Mouse (Mus musculus): ENCODE measurements around the gene Ints5. TPM values are rescaled to one million over a fixed set of nuclear protein-coding genes. Genes with fewer than 3 reads are reported as not detected.
"Not testable (repeated sequence)": the region's sequence is repeated elsewhere in the genome, so short reads cannot be mapped to it uniquely, and the experiment has no call there.

Ints5 gene
- 1 to 10 TPM; 8.3 to 9.4 TPM for total RNA-seq (2021)
- long read RNA-seq, experiment 1, partial matches to known transcripts = 0 of 5 reads
- long read RNA-seq, experiment 1, other reads (novel, unspliced or antisense) = 5 of 5 reads
- long read RNA-seq, experiment 2, partial matches to known transcripts = 0 of 3 reads
- long read RNA-seq, experiment 2, other reads (novel, unspliced or antisense) = 2 of 3 reads

DNA sequence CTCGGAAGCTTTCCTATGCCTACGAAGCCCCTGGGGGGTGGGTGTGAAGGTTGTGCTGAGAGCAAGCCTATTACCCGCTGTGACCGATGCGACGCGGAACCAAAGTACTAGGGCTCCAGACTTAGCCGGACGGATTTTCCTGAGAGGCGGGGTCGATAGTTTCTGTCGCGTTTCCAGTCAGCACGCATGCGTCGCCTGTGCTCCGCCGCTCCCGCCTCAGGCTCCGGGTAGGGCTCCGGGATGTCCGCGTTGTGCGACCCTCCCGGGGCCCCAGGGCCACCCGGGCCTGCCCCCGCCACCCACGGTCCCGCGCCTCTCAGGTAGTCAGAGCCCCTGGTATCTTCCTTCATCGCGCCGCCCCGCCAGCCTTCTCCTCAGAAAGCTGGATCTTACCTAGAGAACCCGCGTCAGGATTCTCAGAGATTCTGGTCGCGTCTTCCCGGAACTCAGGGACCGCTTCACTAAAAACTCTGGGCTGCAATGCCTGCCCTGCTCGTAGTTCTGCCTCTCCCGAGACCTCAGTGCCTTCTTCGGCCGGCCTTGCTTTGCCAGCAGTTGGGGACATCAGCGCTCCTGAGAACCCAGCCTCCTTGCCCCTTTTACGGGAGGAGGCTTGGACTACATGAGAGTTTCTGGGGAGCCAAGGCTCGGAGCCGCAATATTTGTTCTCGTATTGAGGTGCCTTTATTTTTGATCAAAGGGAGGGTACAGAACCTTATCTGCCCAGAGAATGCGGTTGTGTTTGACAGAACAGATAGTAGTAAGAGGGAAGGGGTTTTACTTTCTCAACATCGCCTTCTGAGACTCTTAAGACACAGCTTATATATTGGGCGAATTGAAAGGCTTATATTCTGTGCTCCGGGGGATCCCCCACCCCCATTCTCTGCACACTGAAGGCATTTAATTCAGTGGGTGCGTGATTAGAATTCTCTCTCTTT, at the start of gene Ints5:
Gene Ints5, plus strand, starts transcription at position 177 of the 938 bp plus-strand sequence.
- DNase-seq = peak; percentile 78

DNA sequence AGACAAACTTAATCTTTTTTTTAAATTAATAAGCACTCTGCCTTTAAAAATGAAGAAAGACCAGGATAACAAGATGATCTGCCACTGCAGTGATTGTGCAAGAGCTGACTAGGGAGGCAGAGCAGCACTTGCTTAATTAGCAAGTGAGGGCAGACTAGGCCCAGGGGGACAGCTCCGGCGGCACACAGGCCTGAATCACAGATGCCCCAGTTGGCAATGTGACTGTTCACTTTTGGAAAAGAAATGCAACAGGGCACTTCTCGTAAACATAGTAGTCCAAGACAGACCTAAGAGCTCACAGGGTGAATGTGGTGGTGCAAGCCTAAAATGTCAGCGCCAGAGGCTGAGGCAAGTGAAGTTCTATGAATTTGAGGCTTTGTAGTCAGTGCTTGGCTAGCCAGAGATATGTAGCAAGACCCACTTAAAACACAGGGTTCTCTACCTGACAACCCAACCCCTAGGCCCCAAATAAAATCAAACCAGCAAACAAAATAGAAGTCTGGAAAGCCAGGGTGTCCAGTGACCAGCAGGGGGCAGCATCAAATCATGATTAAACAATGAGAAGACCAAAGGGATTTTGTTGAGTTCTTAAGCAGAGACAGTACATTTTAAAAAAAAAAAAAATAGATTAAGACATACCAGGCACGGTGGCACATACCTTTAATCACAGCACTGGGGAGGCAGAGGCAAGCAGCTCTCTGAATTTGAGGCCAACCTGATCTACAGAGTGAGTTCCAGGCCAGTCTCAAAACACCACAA, 48.3 kb upstream of the Ints5 start:
- peak; percentile 44 for DNase-seq

DNA sequence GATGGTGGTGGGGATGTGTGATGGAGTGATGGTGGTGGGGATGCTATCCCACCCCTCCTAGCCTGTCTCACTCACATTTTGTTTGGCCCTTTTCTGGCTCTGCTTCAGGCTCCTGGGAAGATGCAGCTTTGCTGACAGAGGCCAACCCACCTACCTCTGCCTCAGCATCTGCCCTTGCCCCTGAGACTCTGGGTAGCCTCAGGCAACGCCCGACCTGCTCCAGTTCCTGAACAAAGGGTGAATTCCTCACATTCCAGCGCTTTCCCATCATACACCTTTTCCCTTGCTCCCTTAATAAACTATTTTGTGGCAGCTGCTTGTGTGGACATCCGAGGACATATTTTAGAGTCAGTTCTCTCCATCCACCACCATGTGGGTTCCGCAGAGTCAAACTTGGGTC, 44.4 kb upstream of the Ints5 start:
- DNase-seq = no peak

DNA sequence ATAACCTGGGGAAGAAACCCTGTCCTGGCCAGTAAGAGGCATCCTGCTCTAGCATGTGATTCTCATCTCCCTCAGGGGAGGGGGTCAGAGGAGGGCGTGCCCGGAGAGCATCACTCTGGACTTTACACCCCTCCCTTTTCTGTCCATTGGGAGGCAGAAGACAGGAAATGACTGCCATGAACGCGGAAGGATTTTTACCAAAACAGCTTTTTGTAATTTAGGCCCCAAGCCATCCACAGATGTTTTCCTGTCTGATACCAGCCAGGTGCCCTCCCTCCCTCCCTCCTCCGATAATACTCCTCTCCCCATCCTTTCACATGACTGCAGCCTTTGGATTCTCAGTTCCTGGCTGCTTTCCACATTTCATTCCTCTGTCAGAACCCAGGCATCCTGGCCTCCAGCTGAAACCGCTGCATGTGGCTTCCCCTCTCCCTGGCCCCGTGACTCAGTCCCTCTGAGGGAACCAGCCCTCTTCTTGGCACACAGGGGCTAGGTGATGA, 42.4 kb upstream of the Ints5 start, which contains the start of gene Lrrn4cl:
Gene Lrrn4cl, plus strand, starts transcription at position 367 of the 500 bp plus-strand sequence.
- DNase-seq = peak; percentile 78

DNA sequence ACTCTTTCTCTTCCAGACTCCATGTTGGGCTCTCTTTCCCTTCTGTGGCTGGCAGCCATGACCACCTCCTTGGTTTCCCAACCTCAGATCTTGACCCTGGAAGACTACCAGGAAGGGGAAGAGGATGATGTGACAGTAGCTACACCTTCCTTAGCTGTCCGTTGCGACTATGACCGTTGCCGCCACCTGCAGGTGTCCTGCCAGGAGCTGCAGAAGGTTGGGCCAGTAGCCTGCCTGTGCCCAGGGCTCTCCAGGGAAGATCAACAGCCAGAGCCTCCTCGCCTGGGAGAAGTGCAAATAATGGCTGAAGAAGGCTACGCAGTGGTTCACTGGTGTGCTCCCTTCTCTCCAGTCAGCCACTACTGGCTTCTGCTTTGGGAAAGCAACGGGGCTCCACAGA, 41.2 kb upstream of the Ints5 start:
- DNase-seq = no peak

DNA sequence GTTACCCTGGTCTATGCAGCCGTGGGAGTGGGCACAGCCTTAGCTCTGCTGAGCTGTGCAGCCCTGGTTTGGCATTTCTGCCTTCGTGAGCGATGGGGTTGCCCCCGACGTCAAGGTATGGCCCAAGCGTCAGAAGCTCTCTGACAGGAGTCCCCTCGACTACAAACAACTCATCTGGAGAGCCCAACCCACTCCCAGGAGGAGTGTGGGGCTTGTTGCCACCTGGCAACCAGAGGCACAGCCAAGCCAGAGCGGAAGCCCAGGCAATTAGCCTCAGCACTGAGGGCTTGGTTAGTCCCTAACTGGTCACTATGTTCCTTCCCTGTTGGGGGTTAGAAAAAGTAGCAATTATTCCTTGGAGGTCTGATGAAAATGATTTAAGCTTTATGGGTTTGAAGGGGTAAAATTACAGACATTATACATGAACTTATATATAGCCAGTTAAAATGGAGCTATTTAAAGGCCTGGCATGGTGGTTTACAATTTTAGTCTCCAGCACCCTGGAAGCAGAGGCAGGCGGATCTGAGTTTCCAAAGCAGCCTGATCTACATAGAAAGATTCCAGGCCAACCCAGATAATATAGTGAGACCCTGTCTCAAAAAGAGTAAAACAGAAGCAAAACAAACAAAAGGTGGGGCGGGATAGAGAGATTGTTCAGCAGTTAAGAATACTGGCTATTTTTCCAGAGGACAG, 40.4 kb upstream of the Ints5 start:
- DNase-seq = peak; percentile 70

DNA sequence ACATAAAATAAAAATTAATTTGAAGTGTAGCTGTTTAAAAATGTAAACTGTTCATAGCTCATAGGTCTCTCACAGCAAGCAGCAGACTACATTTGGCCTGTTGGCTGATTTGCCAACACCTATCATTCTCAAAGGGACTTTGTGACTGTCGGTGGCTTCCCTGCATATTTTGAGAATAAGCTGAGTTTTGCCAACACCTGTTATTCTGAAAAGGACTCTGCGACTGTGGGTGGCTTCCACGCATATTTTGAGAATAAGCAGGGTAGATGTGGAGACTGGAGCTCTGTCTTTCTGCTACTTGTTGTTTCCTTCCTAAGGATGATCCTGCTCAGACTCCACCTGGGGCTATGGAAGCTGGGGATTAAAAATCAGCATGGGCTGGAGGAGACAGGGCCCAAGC, 39.7 kb upstream of the Ints5 start:
- no peak for DNase-seq

DNA sequence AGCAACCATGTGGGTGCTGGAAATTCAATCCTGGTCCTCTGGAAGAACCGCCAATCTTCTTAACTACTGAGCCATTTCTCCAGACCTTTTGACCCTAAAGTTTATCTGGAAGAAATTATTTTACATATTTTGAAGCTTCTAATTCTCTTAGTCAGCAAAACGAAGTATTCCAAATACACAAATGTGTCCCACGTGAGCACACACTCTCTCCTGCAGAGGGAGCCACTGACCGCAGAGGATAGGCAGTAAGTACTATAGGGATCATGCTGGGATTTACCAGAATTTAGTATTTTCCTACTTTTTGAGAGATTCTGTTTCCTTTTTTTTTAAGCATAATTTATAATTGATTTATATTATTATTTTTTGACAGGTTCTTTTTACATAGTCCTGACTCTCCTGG, 35.1 kb upstream of the Ints5 start:
- no peak for DNase-seq

DNA sequence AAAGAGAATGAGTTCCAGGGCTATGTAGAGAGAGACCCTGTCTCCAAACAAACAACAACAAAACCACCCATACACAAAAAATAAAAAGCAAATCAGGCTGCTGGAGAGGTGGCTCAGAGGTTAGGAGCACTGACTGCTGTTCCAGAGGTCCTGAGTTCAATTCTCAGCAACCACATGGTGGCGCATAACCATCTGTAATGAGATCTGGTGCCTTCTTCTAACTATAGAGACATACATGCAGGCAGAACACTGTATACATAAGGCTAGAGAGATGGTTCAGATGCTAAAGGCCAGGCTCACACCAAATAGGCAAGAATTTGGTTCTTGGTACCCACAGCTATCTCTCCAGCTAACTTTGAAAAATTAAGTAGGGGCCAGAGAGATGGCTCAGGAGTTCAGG, 33.8 kb upstream of the Ints5 start:
- DNase-seq = no peak

DNA sequence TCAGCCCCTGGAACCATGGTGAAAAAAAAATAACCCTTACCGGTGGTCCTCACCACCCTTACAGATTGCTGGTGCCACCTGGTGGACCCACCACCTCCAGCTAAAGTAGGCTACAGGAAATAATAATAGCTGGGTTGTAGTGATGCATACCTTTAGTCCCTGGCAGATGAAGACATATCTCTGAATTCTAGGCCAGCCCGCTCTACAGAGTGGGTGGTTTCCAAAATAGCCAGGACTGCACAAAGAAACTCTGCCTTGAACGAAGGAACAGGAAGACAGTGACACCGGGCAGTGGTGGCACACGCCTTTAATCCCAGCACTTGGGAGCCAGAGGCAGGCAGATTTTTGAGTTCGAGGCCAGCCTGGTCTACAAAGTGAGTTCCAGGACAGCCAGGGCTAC, 28.5 kb upstream of the Ints5 start:
- no peak for DNase-seq

DNA sequence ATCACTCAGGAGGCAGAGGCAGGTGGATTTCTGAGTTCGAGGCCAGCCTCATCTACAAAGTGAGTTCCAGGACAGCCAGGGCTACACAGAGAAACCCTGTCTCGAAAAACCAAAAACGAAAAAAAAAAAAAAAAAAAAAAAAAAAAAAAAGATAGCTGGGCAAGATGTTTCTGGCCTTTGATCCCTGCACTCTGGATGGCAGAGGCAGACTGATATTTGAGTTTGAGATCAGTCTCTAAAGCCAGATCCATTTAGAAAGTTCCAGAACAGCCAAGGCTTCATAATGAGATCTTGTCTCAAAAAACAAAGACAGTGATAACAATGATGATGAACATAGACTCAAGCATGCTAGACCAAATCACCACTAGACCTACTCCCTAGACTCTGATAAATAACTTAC, 22.4 kb upstream of the Ints5 start:
- DNase-seq = not testable (repeated sequence)

DNA sequence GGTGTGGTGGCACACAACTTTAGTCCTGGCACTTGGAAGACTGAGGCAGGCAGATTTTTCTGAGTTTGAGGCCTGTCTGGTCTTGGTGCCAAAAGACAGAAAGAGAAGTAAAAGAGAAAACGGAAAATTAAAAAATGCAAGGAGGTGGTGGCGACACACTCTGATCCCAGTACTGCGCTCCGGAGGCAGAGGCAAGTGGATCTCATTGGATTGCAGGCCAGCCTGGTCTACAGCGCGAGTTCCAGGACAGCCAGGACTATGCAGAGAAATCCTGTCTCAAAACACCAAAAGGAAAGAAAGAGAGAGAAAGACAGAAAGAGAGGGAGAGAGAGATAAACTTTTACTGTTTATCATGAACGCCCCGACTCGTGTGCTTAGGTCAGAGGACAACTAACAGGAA, 22.0 kb upstream of the Ints5 start:
- no peak for DNase-seq

DNA sequence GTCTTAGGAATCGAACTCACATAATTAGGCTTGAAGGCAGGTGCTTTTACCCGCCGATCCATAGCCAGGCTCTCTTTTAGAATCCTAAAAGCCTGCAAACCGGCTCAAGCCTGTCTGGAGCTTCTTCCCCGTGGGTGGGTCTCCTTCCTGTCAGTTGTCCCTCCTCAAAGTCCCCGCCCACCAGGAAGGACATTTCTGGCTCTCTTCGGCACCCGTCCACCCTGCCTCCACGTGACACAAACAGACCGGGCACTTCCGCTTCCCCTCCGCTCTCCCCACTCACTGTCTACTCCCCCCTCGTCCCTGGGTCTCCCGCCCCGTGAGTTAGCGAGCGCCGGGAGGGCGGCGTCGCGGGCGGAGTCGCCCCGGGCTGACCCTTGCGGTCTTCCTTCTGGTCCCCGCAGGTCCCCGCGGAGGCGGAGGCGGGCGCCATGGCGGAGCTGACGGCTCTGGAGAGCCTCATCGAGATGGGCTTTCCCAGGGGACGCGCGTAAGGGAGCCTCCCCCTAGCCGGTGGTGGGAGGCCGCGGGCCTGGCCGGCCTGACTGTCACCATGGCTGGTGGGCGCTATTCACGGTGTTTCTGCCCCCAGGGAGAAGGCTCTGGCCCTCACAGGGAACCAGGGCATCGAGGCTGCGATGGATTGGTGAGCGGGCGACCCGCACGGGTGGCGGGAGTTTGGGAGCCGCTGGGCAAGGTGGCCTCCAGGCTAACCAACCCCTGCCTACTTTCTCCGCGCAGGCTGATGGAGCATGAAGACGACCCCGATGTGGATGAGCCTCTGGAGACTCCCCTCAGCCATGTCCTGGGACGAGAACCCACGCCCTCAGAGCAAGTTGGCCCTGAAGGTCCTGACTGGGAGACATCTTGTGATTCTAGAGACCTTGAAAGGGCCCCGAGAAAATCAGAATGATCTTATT, 21.3 kb upstream of the Ints5 start, which contains the start of gene Ubxn1:
Gene Ubxn1, plus strand, starts transcription at position 230 of the 920 bp plus-strand sequence.
- DNase-seq = peak; percentile 98

DNA sequence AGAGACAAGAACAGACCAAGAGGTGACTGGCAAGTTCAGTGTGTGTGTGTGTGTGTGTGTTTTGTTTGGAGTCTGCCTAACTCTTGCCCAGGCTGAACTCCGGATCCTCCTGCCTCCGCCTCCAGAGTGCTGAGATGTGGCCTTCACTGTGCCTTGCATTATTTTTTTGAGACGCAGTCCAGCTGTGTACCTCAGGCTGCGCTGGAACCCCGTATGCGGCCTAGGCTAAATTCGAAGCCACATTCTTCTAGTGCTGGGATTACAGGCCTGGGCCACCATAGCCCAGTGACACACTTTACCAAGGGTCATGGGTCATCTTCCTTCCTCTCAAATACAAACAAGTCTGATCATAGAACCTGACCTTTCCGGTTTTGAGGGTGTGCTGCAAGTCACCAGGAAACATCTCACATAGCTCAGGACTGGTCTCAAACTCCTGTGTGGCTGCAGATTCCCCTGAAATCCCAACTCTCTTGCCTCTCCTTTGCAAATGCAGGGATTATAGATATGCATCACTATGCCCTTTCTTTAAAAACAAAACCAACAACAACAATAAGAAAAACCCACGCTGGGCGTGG, 20.5 kb upstream of the Ints5 start:
- no peak for DNase-seq

DNA sequence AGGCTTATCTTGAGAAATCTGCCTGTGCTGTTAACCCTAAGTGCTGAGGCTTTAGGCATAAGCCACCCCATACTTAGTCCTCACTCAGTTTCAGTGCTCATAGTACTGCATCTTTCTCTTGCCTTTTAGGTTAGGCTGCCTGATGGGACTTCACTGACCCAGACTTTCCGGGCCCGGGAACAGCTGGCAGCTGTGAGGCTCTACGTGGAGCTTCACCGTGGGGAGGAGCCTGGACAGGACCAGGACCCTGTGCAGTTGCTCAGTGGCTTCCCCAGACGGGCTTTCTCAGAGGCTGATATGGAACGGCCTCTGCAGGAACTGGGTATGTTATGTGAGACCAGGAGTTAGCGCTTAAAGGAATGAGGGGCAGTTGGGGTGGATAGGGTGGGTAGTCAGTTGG, 17.8 kb upstream of the Ints5 start:
- no peak for DNase-seq

DNA sequence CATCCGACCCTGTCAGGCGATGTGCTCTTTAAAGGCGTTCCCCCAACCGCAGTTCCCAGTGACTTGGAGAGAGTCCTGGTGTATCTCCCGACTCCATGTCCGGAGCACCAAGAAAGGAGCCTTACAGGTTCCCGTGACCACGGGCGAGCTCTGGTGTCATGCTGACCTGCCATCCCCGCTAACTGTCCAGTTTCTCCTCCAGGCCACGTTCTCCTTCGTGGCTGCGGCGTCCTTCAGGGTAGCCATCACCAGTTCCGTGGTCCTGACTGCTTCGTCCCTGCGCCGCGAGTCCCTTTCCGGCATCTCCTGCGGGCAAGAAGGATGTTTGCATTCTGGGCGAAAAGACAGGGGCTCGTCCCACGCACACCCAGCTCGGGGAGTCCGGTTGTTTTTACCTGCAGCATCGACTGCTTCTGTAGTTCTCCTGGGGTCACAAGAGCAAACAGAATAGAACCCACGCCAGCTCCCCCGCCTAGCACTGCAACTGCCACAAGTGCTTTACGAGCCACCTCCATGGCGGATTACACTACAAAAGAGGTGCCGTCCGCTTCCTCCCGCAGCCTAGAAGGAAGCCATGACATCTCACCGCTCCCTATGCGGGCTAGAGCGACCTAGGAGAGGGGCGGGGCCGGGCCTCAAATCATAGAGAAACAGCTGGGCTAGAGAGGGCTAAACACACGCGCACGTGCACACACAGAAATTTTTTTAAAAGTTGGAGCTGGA, 12.3 kb upstream of the Ints5 start, which contains the start of gene Uqcc3:
Gene Uqcc3, minus strand, starts transcription at position 613 of the 723 bp plus-strand sequence.
- peak; percentile 88 for DNase-seq

DNA sequence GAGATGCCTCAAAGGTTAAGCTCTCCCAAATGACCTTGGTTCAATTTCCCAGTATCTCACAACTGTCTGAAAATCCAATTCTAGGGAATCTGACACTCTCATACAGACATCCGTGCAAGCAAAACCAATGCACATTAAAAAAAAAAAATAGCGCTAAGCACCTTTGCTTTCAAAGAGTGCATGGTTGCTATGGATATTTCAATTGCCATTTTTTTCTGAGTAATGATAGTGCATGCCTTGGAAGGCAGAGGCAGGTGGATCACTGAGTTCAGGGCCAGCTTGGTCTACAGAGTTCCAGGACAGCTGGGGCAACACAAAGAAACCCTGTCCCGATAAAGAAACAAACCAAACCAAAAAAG, 11.8 kb upstream of the Ints5 start:
- no peak for DNase-seq

DNA sequence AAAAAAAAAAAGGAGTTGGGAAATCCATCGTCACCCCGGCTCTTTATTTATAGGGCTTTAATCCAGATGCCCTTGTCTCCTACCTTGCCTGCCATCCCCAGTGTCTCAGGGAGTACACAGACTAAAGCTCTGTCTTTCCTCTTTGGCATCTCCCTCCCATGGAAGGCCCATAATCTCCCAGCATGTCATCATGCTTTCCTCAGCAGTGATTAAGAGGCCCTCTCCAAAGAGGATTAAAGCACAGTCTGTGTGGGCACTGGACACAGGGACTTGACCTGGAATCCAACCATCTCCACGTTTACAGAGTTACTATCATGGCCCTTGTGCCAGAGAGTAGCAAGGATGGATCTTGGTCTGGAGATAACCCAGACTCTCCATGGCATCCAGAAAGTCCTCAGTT, 9.2 kb upstream of the Ints5 start, which contains the start of the genes Lbhd1 and Gm49403:
Gene Lbhd1, plus strand, starts transcription at position 117 of the 400 bp plus-strand sequence.
Gene Gm49403, plus strand, starts transcription at position 315 of the 400 bp plus-strand sequence.
- no peak for DNase-seq

DNA sequence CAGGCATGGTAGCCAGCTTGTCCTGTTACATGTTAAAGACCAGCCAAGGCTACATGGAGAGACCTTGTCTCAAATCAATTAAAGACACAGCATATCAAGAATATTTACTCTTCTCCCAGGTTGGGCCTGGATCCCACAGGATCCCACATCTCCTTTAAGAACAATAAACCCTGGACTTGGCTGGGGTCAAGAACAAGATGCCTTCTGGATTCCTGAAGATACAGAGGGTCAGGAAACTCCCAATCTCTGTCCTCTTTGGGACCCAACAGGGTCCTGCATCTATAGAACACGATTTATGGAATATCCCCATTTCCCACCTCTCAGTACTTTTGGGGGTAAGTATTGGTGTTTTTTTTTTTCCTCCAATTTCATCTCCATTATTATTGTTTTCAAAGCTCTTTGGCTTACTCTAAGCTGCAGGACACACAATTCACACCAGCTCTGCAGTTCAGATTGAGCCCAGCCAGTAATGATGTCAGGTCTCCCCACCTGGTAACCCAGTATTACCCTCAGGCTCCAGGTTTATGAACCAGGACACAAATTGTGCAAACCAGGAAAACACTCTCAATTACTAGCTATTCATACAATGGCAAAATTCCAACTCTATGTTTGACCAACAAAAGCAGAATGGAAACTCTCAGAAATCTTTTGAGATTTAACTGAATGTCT, 5.8 kb upstream of the Ints5 start:
- DNase-seq = no peak

Measured in gastrocnemius, postnatal 25 days (tissue).